Mouse (Mus musculus) heart, embryonic 13.5 days (tissue): ENCODE measurements around the gene Kcnh1. TPM values are rescaled to one million over a fixed set of nuclear protein-coding genes. Genes with fewer than 3 reads are reported as not detected.

Experiments
- ATAC-seq: fragments of 200-750 bp; cut with Nextera tagmentation; 2 replicates; pipeline ENCODE4 v1.8.0; 2017; ENCODE audit warnings: moderate TSS enrichment; ENCODE audit not compliant: insufficient number of reproducible peaks, low FRiP score, low TSS enrichment; ENCODE audit errors: extremely low read depth
- H3K27ac ChIP-seq: fragments of 300-500 bp; sonication (generic); replicated peaks from 2 replicates; pipeline ENCODE4 v1.5.1; 2015; ENCODE audit warnings: moderate library complexity, mild to moderate bottlenecking, inconsistent platforms
- H3K27me3 ChIP-seq: fragments of 300-500 bp; sonication (generic); replicated peaks from 2 replicates; pipeline ENCODE4 v1.6.1; 2015; ENCODE audit warnings: mild to moderate bottlenecking, inconsistent platforms
- H3K36me3 ChIP-seq: fragments of 300-500 bp; sonication (generic); 2 replicates; pipeline ENCODE4 v1.6.1; 2015; ENCODE audit warnings: mild to moderate bottlenecking, inconsistent platforms
- H3K4me1 ChIP-seq: fragments of 300-500 bp; sonication (generic); 2 replicates; pipeline ENCODE4 v1.6.1; 2015; ENCODE audit warnings: inconsistent platforms
- H3K4me2 ChIP-seq: fragments of 300-500 bp; sonication (generic); 2 replicates; pipeline ENCODE4 v1.6.1; 2015; ENCODE audit warnings: inconsistent platforms, mild to moderate bottlenecking, moderate library complexity
- H3K4me3 ChIP-seq: fragments of 300-500 bp; sonication (generic); 2 replicates; pipeline ENCODE4 v1.5.1; 2015; ENCODE audit warnings: moderate library complexity, mild to moderate bottlenecking, inconsistent platforms
- H3K9ac ChIP-seq: fragments of 300-500 bp; sonication (generic); 2 replicates; pipeline ENCODE4 v1.6.1; 2015; ENCODE audit warnings: inconsistent platforms, mild to moderate bottlenecking, moderate library complexity
- H3K9me3 ChIP-seq: fragments of 300-500 bp; sonication (generic); 2 replicates; pipeline ENCODE4 v1.6.1; 2016; ENCODE audit warnings: inconsistent platforms
- WGBS: fragments of 180-500 bp; shearing (Covaris S2); methylation state at CpG from one replicate; pipeline ENCODE4 v1.1.7; 2015; ENCODE audit warnings: mixed read lengths; 5-methylcytosine and 5-hydroxymethylcytosine counted together
- polyA plus RNA-seq: library from polyadenylated mRNA; unstranded; fragments of >200 nt; fragmentation: Nextera tagmentation; extraction: Ambion mirVana; gene quantifications from 2 replicates; pipeline ENCODE4 v1.2.1, GENCODE M21; 2015

Kcnh1 gene
- polyA plus RNA-seq, 1 experiment from 2014 or later = 0.55 TPM

DNA sequence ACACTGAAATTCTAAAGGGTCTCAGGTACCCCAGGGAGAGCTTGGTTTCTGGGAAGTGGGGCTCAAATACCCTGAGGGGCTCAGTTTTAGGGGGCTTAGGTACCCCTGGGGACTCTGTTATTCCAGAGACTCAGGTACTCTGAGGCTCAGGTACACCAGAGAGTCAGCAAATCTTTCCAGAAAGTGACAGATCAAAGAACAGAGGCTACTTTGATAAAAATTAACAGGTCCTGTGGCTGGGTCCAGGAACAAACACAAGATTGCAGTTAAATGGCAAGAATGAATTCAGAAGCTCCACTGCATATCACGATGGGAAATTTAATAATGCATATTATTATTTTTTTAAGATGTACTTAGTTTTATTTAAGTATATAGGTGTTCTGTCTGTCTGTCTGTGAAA lies 368.8 kb downstream of the Kcnh1 start:
- WGBS = 80% methylated on average over 1 of the region's 1 CpGs
- no peaks in the 10 kb centered on the region for H3K27me3 ChIP-seq
- no peak overlapping the region for H3K27ac ChIP-seq
- no peak for ATAC-seq
- H3K9ac ChIP-seq = no peak overlapping the region
- H3K4me1 ChIP-seq = no peaks in the 10 kb centered on the region
- H3K4me3 ChIP-seq = no peak overlapping the region
- no peaks in the 10 kb centered on the region for H3K9me3 ChIP-seq
- no peak overlapping the region for H3K4me2 ChIP-seq
- no peaks in the 10 kb centered on the region for H3K36me3 ChIP-seq

Other genes with a start within 250 kb of the Kcnh1 start
- 3.0 and 4.1 TPM in 2 replicates for gene Rd3, start 213.4 kb upstream of the Kcnh1 start, polyA plus RNA-seq
- 11.3 and 12.8 TPM in 2 replicates for gene Traf5, start 98.2 kb upstream of the Kcnh1 start, polyA plus RNA-seq
- 27.7 and 30.4 TPM in 2 replicates for gene Rcor3, start 52.7 kb upstream of the Kcnh1 start, polyA plus RNA-seq